Mouse (Mus musculus) kidney, adult 2 months (tissue): Measurements from ENCODE around the gene Ston2.

ENCODE experiments used
- CTCF ChIP-seq: fragments of 200-500 bp; conservative IDR thresholded peaks from 2 replicates; pipeline ENCODE4 v1.5.1; 2011; ENCODE audit warnings: low read depth, mild to moderate bottlenecking, control low read depth, low read length, moderate library complexity, mixed read lengths; ENCODE audit not compliant: insufficient read depth, insufficient read length
- POLR2A ChIP-seq: fragments of 200-500 bp; IDR thresholded peaks from one replicate; pipeline ENCODE4 v1.6.1; 2011; ENCODE audit warnings: low read depth, low read length, control low read depth

GRCm38 (mm10) chr12:91692991-91693390 is 95.2 kb downstream of the Ston2 start:
- TF ChIP-seq CTCF: no peak
- TF ChIP-seq POLR2A: no peak
